Mouse (Mus musculus): Measurements from ENCODE around the gene Ak1.

DNA sequence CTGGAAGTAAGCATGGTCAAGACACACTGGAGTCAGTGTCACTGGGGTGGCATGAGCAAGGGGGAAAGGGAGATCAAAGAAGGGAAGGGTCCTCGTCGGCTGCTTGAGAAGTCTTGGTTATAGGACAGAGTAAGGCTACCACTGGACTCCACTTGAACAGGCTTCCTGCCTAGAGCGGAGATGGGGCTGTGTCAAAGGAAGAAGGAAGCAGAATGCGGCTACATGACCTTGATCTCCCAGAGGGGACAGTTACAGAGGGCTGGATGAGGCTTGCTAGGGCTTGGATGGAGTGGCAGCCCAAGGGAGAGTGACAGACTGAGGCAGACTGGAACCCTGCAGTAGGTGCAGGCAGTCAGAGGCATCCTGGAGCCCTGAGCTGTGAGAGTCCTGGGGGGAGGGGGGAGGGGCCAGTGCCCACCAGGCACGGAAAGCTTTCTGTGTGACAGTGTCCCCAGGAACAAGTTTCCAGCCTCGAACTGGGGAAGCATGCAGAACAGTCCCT, 19.0 kb downstream of the Ak1 start:
- TF ChIP-seq CTCF (IDR thresholded peaks at IDR 0.05; ENCODE audit: control insufficient read depth, insufficient read depth, low read length) (no peak), POLR2A (IDR thresholded peaks at IDR 0.05; ENCODE audit: borderline replicate concordance, control insufficient read depth, low read depth, low read length) (no peak)
